Mouse (Mus musculus) liver, postnatal 0 days (tissue): ENCODE measurements around the gene Pex26.

Source experiments
- CTCF ChIP-seq: sonication (generic); IDR thresholded peaks from 2 replicates; pipeline ENCODE4 v1.5.1; 2016; ENCODE audit warnings: antibody characterized with exemption, low read depth
- EP300 ChIP-seq: IDR thresholded peaks from 2 replicates; pipeline ENCODE4 v1.6.1; 2016; ENCODE audit warnings: antibody characterized with exemption, low read depth, mild to moderate bottlenecking

DNA sequence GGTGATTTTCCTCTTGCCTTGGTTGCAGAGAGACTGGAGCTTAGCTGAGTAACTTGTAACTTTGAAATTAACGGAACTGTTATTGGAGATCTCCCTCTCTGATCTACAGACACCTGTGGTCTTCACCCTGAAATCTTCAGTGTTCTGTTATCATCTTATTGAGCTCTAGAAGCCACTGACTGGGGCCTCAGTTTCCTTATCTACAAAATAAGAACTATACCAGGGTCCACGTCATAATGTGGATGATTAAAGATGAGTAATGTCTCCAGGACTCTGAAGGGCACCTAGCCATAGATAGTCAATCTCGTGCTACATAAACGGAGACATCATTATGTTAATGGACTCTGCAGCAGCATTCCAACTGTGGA lies 6.8 kb upstream of the Pex26 start:
- no peak for TF ChIP-seq CTCF
- no peak for TF ChIP-seq EP300
